Mouse (Mus musculus) ES-E14 (cell line): ENCODE measurements around the gene Kazald1.

Experiments
- HCFC1 ChIP-seq: IDR thresholded peaks from 2 replicates; pipeline ENCODE4 v1.6.1; 2012; ENCODE audit warnings: low read length, inconsistent platforms, borderline replicate concordance; ENCODE audit not compliant: insufficient read depth
- MAFK ChIP-seq: IDR thresholded peaks from 2 replicates; pipeline ENCODE4 v1.6.1; 2014; ENCODE audit warnings: mild to moderate bottlenecking, low read depth, low read length, inconsistent platforms; ENCODE audit not compliant: insufficient read depth
- ZC3H11A ChIP-seq: IDR thresholded peaks from 2 replicates; pipeline ENCODE4 v1.6.1; 2012; ENCODE audit warnings: low read depth, mild to moderate bottlenecking, inconsistent platforms, low read length, borderline replicate concordance
- ZNF384 ChIP-seq: IDR thresholded peaks from 2 replicates; pipeline ENCODE4 v1.6.1; 2012; ENCODE audit warnings: low read depth, low read length, inconsistent platforms

GRCm38 (mm10) chr19:45046523-45047321, 28.3 kb upstream of the Kazald1 start:
- no peak for TF ChIP-seq ZC3H11A
- no peak for TF ChIP-seq MAFK
- TF ChIP-seq ZNF384, result no peak
- TF ChIP-seq HCFC1, result no peak
